Mouse (Mus musculus): Measurements from ENCODE around the gene 0610010K14Rik. TPM values are rescaled to one million over a fixed set of nuclear protein-coding genes. Genes with fewer than 3 reads are reported as not detected.

The 0610010K14Rik gene
- total and polyA plus RNA-seq, 3 experiments, result 27.7 to 153 (median 75.2) TPM

DNA sequence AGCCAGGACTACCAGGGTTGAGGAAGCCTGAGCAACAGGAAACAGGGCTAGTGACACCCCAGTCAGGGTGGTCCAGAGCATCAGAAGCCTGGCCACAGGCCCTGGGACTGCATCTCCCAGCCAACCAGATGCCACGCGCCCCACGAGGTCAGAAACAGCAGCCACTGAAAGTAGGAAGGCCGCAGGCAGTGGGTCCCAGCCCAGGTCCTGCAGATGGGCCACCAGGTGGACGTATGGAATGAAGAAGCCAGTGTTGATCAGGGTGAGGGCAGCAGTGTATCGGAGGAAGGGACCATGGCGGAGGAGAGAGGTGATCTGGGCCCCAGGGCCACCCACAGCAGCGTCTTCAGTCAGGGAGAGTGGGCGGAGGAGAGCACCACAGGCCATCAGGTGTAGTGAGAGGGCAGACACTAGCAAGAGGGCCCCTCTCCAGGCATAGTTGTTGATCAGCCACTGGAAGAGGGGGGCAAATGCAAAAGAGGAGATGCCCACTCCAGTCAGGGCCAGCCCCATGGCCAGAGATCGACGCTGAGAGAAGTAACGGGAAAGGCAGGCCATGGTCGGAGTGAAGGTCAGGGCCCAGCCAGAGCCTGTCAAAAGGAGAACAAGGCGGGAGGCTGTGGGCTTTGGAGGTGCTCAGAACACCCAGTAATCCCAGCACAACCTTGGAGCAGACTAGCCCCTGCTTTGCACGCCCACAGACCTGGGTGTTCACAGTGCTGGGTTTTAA, 18.8 kb downstream of the 0610010K14Rik start:
- H3K4me2 ChIP-seq (ENCODE audit: insufficient read depth, low read depth, poor library complexity, severe bottlenecking), result no peak overlapping the region
- TF ChIP-seq TCF12 (IDR thresholded peaks at IDR 0.05; ENCODE audit: low read depth, low read length) (no peak), MYC (IDR thresholded peaks at IDR 0.05; ENCODE audit: low read depth, low read length) (no peak), BHLHE40 (IDR thresholded peaks at IDR 0.05; ENCODE audit: low read depth, low read length) (no peak), ZMIZ1 (IDR thresholded peaks at IDR 0.05; ENCODE audit: low read depth, low read length) (no peak), RAD21 (IDR thresholded peaks at IDR 0.05; ENCODE audit: low read depth, low read length) (no peak), EP300 (IDR thresholded peaks at IDR 0.05; ENCODE audit: low read length) (no peak), NRF1 (IDR thresholded peaks at IDR 0.05; ENCODE audit: low read depth, low read length) (no peak), CHD1 (IDR thresholded peaks at IDR 0.05; ENCODE audit: low read depth, low read length) (no peak), CTCF (conservative IDR thresholded peaks at IDR 0.05 in 1 of 2, IDR thresholded peaks at IDR 0.05 in 1 of 2; ENCODE audit: low read depth in 2 of 2, low read length in 2 of 2) (no peak), E2F4 (IDR thresholded peaks at IDR 0.05; ENCODE audit: insufficient replicate concordance, low read depth, low read length) (no peak), USF1 (IDR thresholded peaks at IDR 0.05; ENCODE audit: low read depth, low read length) (no peak), PAX5 (IDR thresholded peaks at IDR 0.05; ENCODE audit: low read length) (no peak), ELF1 (IDR thresholded peaks at IDR 0.05; ENCODE audit: low read depth, low read length) (no peak), MXI1 (IDR thresholded peaks at IDR 0.05; ENCODE audit: low read depth, low read length) (no peak), ETS1 (conservative IDR thresholded peaks at IDR 0.05; ENCODE audit: low read depth, low read length) (no peak), ZKSCAN1 (IDR thresholded peaks at IDR 0.05; ENCODE audit: borderline replicate concordance, low read depth, low read length) (no peak), GABPA (IDR thresholded peaks at IDR 0.05; ENCODE audit: insufficient replicate concordance, low read depth, low read length) (no peak), MAX (IDR thresholded peaks at IDR 0.05; ENCODE audit: low read length) (no peak)
- peaks cover 15 to 30% of the 10 kb centered on the region in 2 experiments; a peak in 3 of 4 replicates for H3K4me1 ChIP-seq (ENCODE audit: control insufficient read depth in 1 of 2, insufficient read depth in 2 of 2)
- H3K27me3 ChIP-seq (replicated peaks), result no peaks in the 10 kb centered on the region
- H3K36me3 ChIP-seq (replicated peaks in 1 of 2; ENCODE audit: control insufficient read depth in 1 of 2, insufficient read depth in 1 of 2, low read length in 1 of 2), result peaks cover 5 to 56% of the 10 kb centered on the region in 2 experiments
- no peaks in the 10 kb centered on the region for H3K9me3 ChIP-seq (replicated peaks; ENCODE audit: low read length)
- H3K4me3 ChIP-seq (replicated peaks in 1 of 3; ENCODE audit: low read depth in 2 of 3, low read length in 2 of 3, poor library complexity in 1 of 3), result peak overlapping the region in 1 of 3 experiments; percentile 10
- in situ Hi-C loops (cut with MboI; ENCODE audit: low pct_ligation_motif_present, low pct_unique_long_range_greater_than_20kb, low sequenced_read_pairs), result no loop called here
- DNase-seq (ENCODE audit: extremely low read depth), result no peak
- no peak overlapping the region for H3K27ac ChIP-seq (ENCODE audit: insufficient read depth, low read depth)
- H3K9ac ChIP-seq (ENCODE audit: insufficient read depth, low read depth), result no peak overlapping the region
- no peaks in the 10 kb centered on the region for H3K79me2 ChIP-seq (replicated peaks; ENCODE audit: control insufficient read depth, extremely low read depth, insufficient read depth, poor library complexity, severe bottlenecking)
- dilution Hi-C loops (cut with MboI; ENCODE audit: extremely low pct_ligation_motif_present, extremely low pct_unique_long_range_greater_than_20kb, low sequenced_read_pairs), result no loop called here

GRCm38 (mm10) chr11:70218039-70218438, 19.7 kb downstream of the 0610010K14Rik start:
- in situ Hi-C loops (cut with MboI; ENCODE audit: low pct_ligation_motif_present, low pct_unique_long_range_greater_than_20kb, low sequenced_read_pairs), result no loop called here
- Histone ChIP-seq H3K36me3 (replicated peaks in 1 of 2; ENCODE audit: control insufficient read depth in 1 of 2, insufficient read depth in 1 of 2, low read length in 1 of 2) (peaks cover 5 to 49% of the 10 kb centered on the region in 2 experiments), H3K4me2 (ENCODE audit: insufficient read depth, low read depth, poor library complexity, severe bottlenecking) (no peak overlapping the region), H3K9ac (ENCODE audit: insufficient read depth, low read depth) (no peak overlapping the region), H3K4me3 (replicated peaks in 1 of 3; ENCODE audit: low read depth in 2 of 3, low read length in 2 of 3, poor library complexity in 1 of 3) (no peak overlapping the region), H3K27me3 (replicated peaks) (no peaks in the 10 kb centered on the region), H3K79me2 (replicated peaks; ENCODE audit: control insufficient read depth, extremely low read depth, insufficient read depth, poor library complexity, severe bottlenecking) (no peaks in the 10 kb centered on the region), H3K9me3 (replicated peaks; ENCODE audit: low read length) (no peaks in the 10 kb centered on the region), H3K27ac (ENCODE audit: insufficient read depth, low read depth) (no peak overlapping the region), H3K4me1 (ENCODE audit: control insufficient read depth in 1 of 2, insufficient read depth in 2 of 2) (peaks cover 15 to 30% of the 10 kb centered on the region in 2 experiments; a peak in 3 of 4 replicates)
- DNase-seq (ENCODE audit: extremely low read depth), result no peak
- dilution Hi-C loops (cut with MboI; ENCODE audit: extremely low pct_ligation_motif_present, extremely low pct_unique_long_range_greater_than_20kb, low sequenced_read_pairs), result no loop called here
- TF ChIP-seq ZC3H11A (IDR thresholded peaks at IDR 0.05; ENCODE audit: low read depth, low read length), result no peak
- no peak for TF ChIP-seq SIN3A (IDR thresholded peaks at IDR 0.05; ENCODE audit: low read length)
- no peak for TF ChIP-seq RCOR1 (conservative IDR thresholded peaks at IDR 0.05; ENCODE audit: low read depth, low read length)
- no peak for TF ChIP-seq KAT2A (IDR thresholded peaks at IDR 0.05; ENCODE audit: insufficient replicate concordance, low read length)
- TF ChIP-seq CHD1 (IDR thresholded peaks at IDR 0.05; ENCODE audit: low read depth, low read length), result no peak
- TF ChIP-seq IRF4 (IDR thresholded peaks at IDR 0.05; ENCODE audit: low read depth, low read length), result no peak
- TF ChIP-seq GABPA (IDR thresholded peaks at IDR 0.05; ENCODE audit: insufficient replicate concordance, low read depth, low read length), result no peak
- TF ChIP-seq EP300 (IDR thresholded peaks at IDR 0.05; ENCODE audit: low read length), result no peak
- TF ChIP-seq E2F4 (IDR thresholded peaks at IDR 0.05; ENCODE audit: insufficient replicate concordance, low read depth, low read length), result no peak
- TF ChIP-seq HCFC1 (IDR thresholded peaks at IDR 0.05; ENCODE audit: low read depth, low read length), result no peak
- TF ChIP-seq ZKSCAN1 (IDR thresholded peaks at IDR 0.05; ENCODE audit: borderline replicate concordance, low read depth, low read length), result no peak
- no peak for TF ChIP-seq ETS1 (conservative IDR thresholded peaks at IDR 0.05; ENCODE audit: low read depth, low read length)
- TF ChIP-seq NRF1 (IDR thresholded peaks at IDR 0.05; ENCODE audit: low read depth, low read length), result no peak
- TF ChIP-seq USF1 (IDR thresholded peaks at IDR 0.05; ENCODE audit: low read depth, low read length), result no peak
- no peak for TF ChIP-seq CTCF (conservative IDR thresholded peaks at IDR 0.05 in 1 of 2, IDR thresholded peaks at IDR 0.05 in 1 of 2; ENCODE audit: low read depth in 2 of 2, low read length in 2 of 2)
- no peak for TF ChIP-seq JUN (IDR thresholded peaks at IDR 0.05; ENCODE audit: insufficient read depth, low read depth, low read length)
- TF ChIP-seq MAX (IDR thresholded peaks at IDR 0.05; ENCODE audit: low read length), result no peak
- no peak for TF ChIP-seq PAX5 (IDR thresholded peaks at IDR 0.05; ENCODE audit: low read length)
- no peak for TF ChIP-seq ZMIZ1 (IDR thresholded peaks at IDR 0.05; ENCODE audit: low read depth, low read length)

Data from CH12.LX (cell line).